14 mouse cellular contexts compared by ENCODE assay signal in genomic region chr2:128279127-128279710, GRCm38 (mm10).
A peak's percentile ranks its signal among the peaks of the same experiment; 100 is the strongest.
DNase-seq lines count a peak whose midpoint lies in the region; ATAC-seq lines count a peak whose summit lies in the region.
"Had no signal": no experiment of that assay in that cellular context is flagged by ENCODE, and none has a peak within 500 bp of the region (broad histone marks: within the 10 kb centered on the region; RNA-seq: fewer than 3 reads in every experiment).

No protein-coding gene starts in this region.

- H3K9me3 ChIP-seq in heart, embryonic 12.5 days (replicated peaks) = no peaks in the 10 kb centered on the region
- no peaks in the 10 kb centered on the region for H3K9me3 ChIP-seq in lung, embryonic 15.5 days
- H3K9me3 ChIP-seq in forebrain, embryonic 10.5 days = no peaks in the 10 kb centered on the region
- H3K9me3 ChIP-seq in forebrain, embryonic 16.5 days (ENCODE audit: control insufficient read depth, low read length) = no peaks in the 10 kb centered on the region
- H3K9me3 ChIP-seq in limb, embryonic 10.5 days (replicated peaks) = no peaks in the 10 kb centered on the region
- H3K9me3 ChIP-seq: embryonic facial prominence, embryonic 10.5 days; hindbrain, embryonic 15.5 days; megakaryocyte, embryonic 14.5 days had no signal

- no peak overlapping the region for H3K27ac ChIP-seq in heart, embryonic 12.5 days (ENCODE audit: poor library complexity, severe bottlenecking)
- H3K27ac ChIP-seq in lung, embryonic 15.5 days = peak overlapping the region; percentile 85; the same call in 1 of the 2 replicates
- H3K27ac ChIP-seq in forebrain, embryonic 10.5 days = peak overlapping the region; percentile 17
- H3K27ac ChIP-seq in forebrain, embryonic 16.5 days (ENCODE audit: low read length) = no peak overlapping the region
- no peak overlapping the region for H3K27ac ChIP-seq in limb, embryonic 10.5 days
- H3K27ac ChIP-seq: embryonic facial prominence, embryonic 10.5 days; stomach, postnatal 0 days had no signal

- H3K4me3 ChIP-seq in heart, embryonic 12.5 days = no peak overlapping the region
- H3K4me3 ChIP-seq in lung, embryonic 15.5 days = no peak overlapping the region
- no peak overlapping the region for H3K4me3 ChIP-seq in forebrain, embryonic 10.5 days
- H3K4me3 ChIP-seq in forebrain, embryonic 16.5 days (replicated peaks; ENCODE audit: low read length) = no peak overlapping the region
- H3K4me3 ChIP-seq in limb, embryonic 10.5 days = no peak overlapping the region
- H3K4me3 ChIP-seq: embryonic facial prominence, embryonic 10.5 days; megakaryocyte, embryonic 14.5 days had no signal

- DNase-seq in heart, postnatal 10 days = no peak
- no peak for DNase-seq in lung, postnatal 4 days
- no peak for DNase-seq in forebrain, embryonic 10.5 days (ENCODE audit: extremely low spot score, low spot score)
- no peak for DNase-seq in ovary, postnatal 14 days (ENCODE audit: low spot score)
- DNase-seq in limb, embryonic 10.5 days (ENCODE audit: low spot score) = no peak
- DNase-seq: gastrocnemius, postnatal 25 days; thymus, postnatal 36 days had no signal

- WGBS in heart, embryonic 12.5 days = 54% methylated on average over 10 of the region's 10 CpGs
- WGBS in lung, embryonic 15.5 days = 43% methylated on average over 10 of the region's 10 CpGs
- 87% methylated on average over 10 of the region's 10 CpGs for WGBS in forebrain, embryonic 10.5 days
- WGBS in forebrain, embryonic 16.5 days = 57% methylated on average over 10 of the region's 10 CpGs
- 90% methylated on average over 10 of the region's 10 CpGs for WGBS in limb, embryonic 10.5 days

- intact Hi-C loops in heart, postnatal 10 days (cut with DNase I) = loop anchor here (5.0 kb wide), 1 partner anchor 152 kb away; the partner anchor contains the start of gene Bcl2l11

- H3K4me2 ChIP-seq in heart, embryonic 12.5 days = peak overlapping the region; percentile 49
- peak overlapping the region; percentile 48; the same call in 1 of the 2 replicates for H3K4me2 ChIP-seq in lung, embryonic 15.5 days
- H3K4me2 ChIP-seq in forebrain, embryonic 16.5 days (ENCODE audit: low read length) = no peak overlapping the region

- no peak for ATAC-seq in heart, embryonic 12.5 days (ENCODE audit: insufficient number of reproducible peaks, low FRiP score)
- ATAC-seq in lung, embryonic 15.5 days (ENCODE audit: borderline replicate concordance, extremely low read depth, low FRiP score, low TSS enrichment) = no peak
- peak; percentile 5; the same call in 1 of the 2 replicates for ATAC-seq in forebrain, embryonic 16.5 days

- H3K9ac ChIP-seq in heart, embryonic 12.5 days = no peak overlapping the region
- H3K9ac ChIP-seq in lung, embryonic 15.5 days = no peak overlapping the region
- H3K9ac ChIP-seq in forebrain, embryonic 16.5 days (replicated peaks; ENCODE audit: low read depth, low read length) = no peak overlapping the region
- H3K9ac ChIP-seq: hindbrain, embryonic 15.5 days had no signal

- H3K4me1 ChIP-seq in heart, embryonic 12.5 days (replicated peaks) = peaks cover 49% of the 10 kb centered on the region
- peaks cover 46% of the 10 kb centered on the region for H3K4me1 ChIP-seq in lung, embryonic 15.5 days
- peaks cover 64% of the 10 kb centered on the region for H3K4me1 ChIP-seq in forebrain, embryonic 10.5 days
- peaks cover 27% of the 10 kb centered on the region for H3K4me1 ChIP-seq in forebrain, embryonic 16.5 days (replicated peaks; ENCODE audit: control insufficient read depth, insufficient read depth, low read length)
- peaks cover 23% of the 10 kb centered on the region for H3K4me1 ChIP-seq in limb, embryonic 10.5 days

- H3K36me3 ChIP-seq in heart, embryonic 12.5 days = no peaks in the 10 kb centered on the region
- no peaks in the 10 kb centered on the region for H3K36me3 ChIP-seq in lung, embryonic 15.5 days
- H3K36me3 ChIP-seq in forebrain, embryonic 10.5 days (replicated peaks) = no peaks in the 10 kb centered on the region
- no peaks in the 10 kb centered on the region for H3K36me3 ChIP-seq in forebrain, embryonic 16.5 days (ENCODE audit: control insufficient read depth, insufficient read depth)
- no peaks in the 10 kb centered on the region for H3K36me3 ChIP-seq in limb, embryonic 10.5 days
- H3K36me3 ChIP-seq: embryonic facial prominence, embryonic 10.5 days; hindbrain, embryonic 15.5 days had no signal

- H3K27me3 ChIP-seq in heart, embryonic 12.5 days (replicated peaks) = no peaks in the 10 kb centered on the region
- H3K27me3 ChIP-seq in lung, embryonic 15.5 days = no peaks in the 10 kb centered on the region
- H3K27me3 ChIP-seq in forebrain, embryonic 10.5 days (ENCODE audit: poor library complexity, severe bottlenecking) = peaks cover 25% of the 10 kb centered on the region
- no peaks in the 10 kb centered on the region for H3K27me3 ChIP-seq in forebrain, embryonic 16.5 days (replicated peaks; ENCODE audit: control insufficient read depth, insufficient read depth, low read length)
- no peaks in the 10 kb centered on the region for H3K27me3 ChIP-seq in limb, embryonic 10.5 days (ENCODE audit: low read depth, poor library complexity, severe bottlenecking)
- H3K27me3 ChIP-seq: hindbrain, embryonic 15.5 days had no signal

Comparison
In these comparisons a context has a peak if more than half of its experiments do, and no peak if none do; other contexts are left out.
1. H3K27ac ChIP-seq: peak in lung, embryonic 15.5 days (single experiment) and forebrain, embryonic 10.5 days (single experiment); none in heart, embryonic 12.5 days (single experiment), forebrain, embryonic 16.5 days (single experiment) and limb, embryonic 10.5 days (single experiment).